Mouse (Mus musculus) liver, embryonic 14.5 days (tissue): ENCODE results near the gene Prelp. TPM values are rescaled to one million over a fixed set of nuclear protein-coding genes. Genes with fewer than 3 reads are reported as not detected.

Experiments used
- ATAC-seq: fragments of 200-750 bp; cut with Nextera tagmentation; 2 replicates; pipeline ENCODE4 v1.8.0; 2017; ENCODE audit warnings: moderate number of reproducible peaks, mild to moderate bottlenecking, moderate library complexity; ENCODE audit not compliant: insufficient read depth
- DNase-seq, 3 experiments: peaks; one replicate each; pipeline ENCODE4 v3.0.0-alpha.2; 2012 to 2013; ENCODE audit warnings: low read depth in 3 of 3, low spot score in 3 of 3
- H3K27ac ChIP-seq: fragments of 300-500 bp; sonication (generic); 2 replicates; pipeline ENCODE4 v1.5.1; 2014; ENCODE audit warnings: moderate library complexity, mild to moderate bottlenecking, control low read depth, inconsistent platforms
- H3K27me3 ChIP-seq: fragments of 300-500 bp; sonication (generic); 2 replicates; pipeline ENCODE4 v1.6.1; 2014; ENCODE audit warnings: mild to moderate bottlenecking, low read length, moderate library complexity; ENCODE audit not compliant: control insufficient read depth, insufficient read depth
- H3K36me3 ChIP-seq: fragments of 300-500 bp; sonication (generic); replicated peaks from 2 replicates; pipeline ENCODE4 v1.6.1; 2014; ENCODE audit warnings: low read depth; ENCODE audit not compliant: control insufficient read depth, insufficient read depth
- H3K4me1 ChIP-seq, 2 experiments: fragments of 200-500 bp in 1 of 2; fragments of 300-500 bp in 1 of 2; sonication (generic) in 1 of 2; replicated peaks; 2 replicates each; pipeline ENCODE4 v1.6.1; 2012 to 2014; ENCODE audit warnings: antibody characterized with exemption in 1 of 2, inconsistent platforms in 1 of 2, low read length in 1 of 2; ENCODE audit not compliant: control insufficient read depth in 2 of 2, insufficient read depth in 2 of 2
- H3K4me2 ChIP-seq: fragments of 300-500 bp; sonication (generic); 2 replicates; pipeline ENCODE4 v1.6.1; 2014; ENCODE audit warnings: low read depth, mild to moderate bottlenecking, control low read depth, moderate library complexity
- H3K4me3 ChIP-seq, 2 experiments: fragments of 200-500 bp in 1 of 2; fragments of 300-500 bp in 1 of 2; sonication (generic) in 1 of 2; 2 replicates each; pipeline ENCODE4 v1.5.1; 2012 to 2014; ENCODE audit warnings: low read depth in 2 of 2, low read length in 2 of 2, mild to moderate bottlenecking in 2 of 2, control low read depth in 1 of 2, inconsistent platforms in 1 of 2, moderate library complexity in 1 of 2; ENCODE audit not compliant: insufficient read depth in 1 of 2
- H3K9ac ChIP-seq: fragments of 300-500 bp; sonication (generic); replicated peaks from 2 replicates; pipeline ENCODE4 v1.6.1; 2014; ENCODE audit warnings: mild to moderate bottlenecking, control low read depth, moderate library complexity
- H3K9me3 ChIP-seq: fragments of 300-500 bp; sonication (generic); 2 replicates; pipeline ENCODE4 v1.6.1; 2016; ENCODE audit warnings: low read length, mixed read lengths; ENCODE audit not compliant: control insufficient read depth
- CTCF ChIP-seq: IDR thresholded peaks from 2 replicates; pipeline ENCODE4 v1.5.1; 2016; ENCODE audit warnings: antibody characterized with exemption, low read depth, control low read depth
- EP300 ChIP-seq: IDR thresholded peaks from 2 replicates; pipeline ENCODE4 v1.6.1; 2016; ENCODE audit warnings: antibody characterized with exemption, low read depth
- WGBS: fragments of 180-500 bp; shearing (Covaris S2); extraction: QIAGEN DNeasy Blood & Tissue Kit; methylation state at CpG from one replicate; pipeline ENCODE4 v1.1.7; 2014; ENCODE audit not compliant: insufficient replicate concordance; 5-methylcytosine and 5-hydroxymethylcytosine counted together
- polyA plus RNA-seq, 2 experiments: library from polyadenylated mRNA; depleted of rRNA in 1 of 2; stranded (reverse) in 1 of 2; unstranded in 1 of 2; fragments of >200 nt; fragmentation: Nextera tagmentation in 1 of 2; extraction: Ambion mirVana in 1 of 2; gene quantifications; 2 replicates each; pipeline versions ENCODE4 v1.2.1 to v1.2.3; 2012 to 2014

Gene Prelp
- polyA plus RNA-seq, 2 experiments, result 1.6 to 2.1 TPM

DNA sequence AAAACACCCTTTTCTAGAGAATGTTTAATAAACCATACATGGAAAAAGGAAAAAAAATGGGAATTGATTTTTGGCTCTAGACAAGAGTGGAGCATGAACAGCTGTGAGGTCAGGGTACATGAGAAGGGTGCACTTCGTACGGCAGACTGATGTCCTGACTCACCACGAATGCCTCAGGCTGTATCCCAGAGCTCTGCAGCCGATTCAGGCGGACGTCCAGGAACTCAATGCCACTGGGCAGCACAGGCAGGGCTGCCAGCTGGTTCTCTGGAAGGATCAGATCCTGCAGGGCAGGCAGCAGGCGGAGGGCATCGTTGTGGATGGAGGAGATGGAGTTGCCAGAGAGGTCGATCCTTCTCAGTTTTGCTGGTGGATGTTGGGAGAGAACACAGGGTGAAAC lies 20.4 kb downstream of the Prelp start:
- no peak overlapping the region for H3K4me2 ChIP-seq
- no peaks in the 10 kb centered on the region for H3K36me3 ChIP-seq
- WGBS, result 80% methylated on average over 9 of the region's 9 CpGs
- H3K27ac ChIP-seq, result no peak overlapping the region
- H3K9ac ChIP-seq, result no peak overlapping the region
- no peaks in the 10 kb centered on the region for H3K9me3 ChIP-seq
- peaks cover 12 to 23% of the 10 kb centered on the region in 2 experiments; a peak in 3 of 4 replicates for H3K4me1 ChIP-seq
- no peaks in the 10 kb centered on the region for H3K27me3 ChIP-seq
- DNase-seq (no peak), ATAC-seq (no peak)
- H3K4me3 ChIP-seq, result no peak overlapping the region
- TF ChIP-seq CTCF (no peak), EP300 (no peak)

DNA sequence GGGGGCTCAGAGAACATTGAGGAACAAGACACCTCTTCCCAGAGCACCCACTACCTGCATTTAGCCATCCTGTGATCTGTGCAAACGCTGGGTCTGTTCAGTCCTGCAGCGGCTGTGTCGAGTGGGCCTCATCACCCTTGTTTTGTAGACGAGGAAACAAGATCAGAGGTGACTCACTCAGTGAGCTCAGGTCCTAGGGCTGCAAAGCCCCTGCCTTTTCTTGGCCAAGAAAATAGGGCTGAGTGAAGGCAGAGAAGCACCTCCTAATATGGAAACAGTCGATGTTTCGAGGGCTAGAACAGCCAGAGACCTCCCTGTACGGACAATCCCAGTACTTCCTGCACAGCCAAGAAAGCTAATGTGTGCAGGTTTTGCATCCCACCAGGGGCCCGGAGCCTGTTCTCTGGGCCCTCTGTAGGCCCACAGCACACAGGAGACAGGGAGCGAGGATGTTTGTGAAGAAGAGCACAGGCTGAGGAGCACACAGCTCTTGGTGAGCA lies 22.1 kb downstream of the Prelp start:
- H3K27ac ChIP-seq, result no peak overlapping the region

GRCm38 (mm10) chr1:133897293-133897692 lies 23.9 kb downstream of the Prelp start:
- WGBS, result 64% methylated on average over 6 of the region's 6 CpGs
- H3K4me1 ChIP-seq, result peaks cover 25 to 44% of the 10 kb centered on the region in 2 experiments
- H3K9me3 ChIP-seq, result no peaks in the 10 kb centered on the region
- H3K4me2 ChIP-seq, result no peak overlapping the region
- DNase-seq (no peak), ATAC-seq (no peak)
- no peaks in the 10 kb centered on the region for H3K36me3 ChIP-seq
- TF ChIP-seq CTCF, result no peak
- TF ChIP-seq EP300, result no peak
- no peak overlapping the region for H3K27ac ChIP-seq
- no peak overlapping the region for H3K9ac ChIP-seq
- no peak overlapping the region for H3K4me3 ChIP-seq
- no peaks in the 10 kb centered on the region for H3K27me3 ChIP-seq

More for the DNA sequence above, 22.1 kb downstream of the Prelp start:
- DNase-seq (no peak), ATAC-seq (no peak)
- 70% methylated on average over 9 of the region's 9 CpGs for WGBS
- TF ChIP-seq EP300 (no peak), CTCF (no peak)
- Histone ChIP-seq H3K36me3 (no peaks in the 10 kb centered on the region), H3K9ac (no peak overlapping the region), H3K27me3 (no peaks in the 10 kb centered on the region), H3K4me3 (no peak overlapping the region), H3K4me1 (peaks cover 25 to 38% of the 10 kb centered on the region in 2 experiments), H3K4me2 (no peak overlapping the region), H3K9me3 (no peaks in the 10 kb centered on the region)

DNA sequence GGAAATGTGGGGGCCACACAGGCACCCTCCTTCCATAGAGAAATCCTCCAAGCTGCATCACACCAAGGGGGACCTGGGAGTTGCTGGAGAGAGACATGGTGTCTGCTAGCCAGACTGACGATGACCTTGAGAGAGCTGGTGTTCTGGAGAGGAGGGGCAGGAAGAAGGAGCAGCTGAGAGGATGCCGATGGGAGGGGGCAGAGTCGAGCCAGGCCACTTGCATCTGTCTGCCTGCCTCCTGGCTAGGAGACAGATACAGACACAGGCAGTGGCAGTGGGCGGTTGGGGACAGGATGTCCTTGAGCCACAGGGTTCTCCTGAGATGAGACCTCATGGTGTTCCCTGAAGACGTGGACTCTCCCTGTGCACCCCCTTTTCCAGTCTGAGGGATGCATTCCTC lies 29.7 kb downstream of the Prelp start:
- H3K36me3 ChIP-seq, result no peaks in the 10 kb centered on the region
- no peak for DNase-seq
- TF ChIP-seq EP300 (no peak), CTCF (no peak)
- H3K9me3 ChIP-seq, result no peaks in the 10 kb centered on the region
- H3K27ac ChIP-seq, result no peak overlapping the region; the same call in 1 of the 2 replicates
- peaks cover 42 to 81% of the 10 kb centered on the region in 2 experiments for H3K4me1 ChIP-seq
- no peak overlapping the region for H3K4me3 ChIP-seq
- no peak for ATAC-seq
- no peaks in the 10 kb centered on the region for H3K27me3 ChIP-seq
- WGBS, result 15% methylated on average over 5 of the region's 5 CpGs
- H3K4me2 ChIP-seq, result no peak overlapping the region
- no peak overlapping the region for H3K9ac ChIP-seq

- H3K36me3 ChIP-seq, result no peaks in the 10 kb centered on the region
- H3K9me3 ChIP-seq, result no peaks in the 10 kb centered on the region
- H3K4me1 ChIP-seq, result peaks cover 44 to 79% of the 10 kb centered on the region in 2 experiments
- H3K4me3 ChIP-seq, result peak overlapping the region; percentile 1 to 11; a peak in 2 of 4 replicates
- peak overlapping the region; percentile 25; the same call in 1 of the 2 replicates for H3K27ac ChIP-seq
- peak overlapping the region; percentile 57 for H3K4me2 ChIP-seq
- H3K27me3 ChIP-seq, result no peaks in the 10 kb centered on the region
- DNase-seq (peak in 1 of 3 experiments; percentile 42), ATAC-seq (peak; percentile 47; the same call in 1 of the 2 replicates)
- 13% methylated on average over 20 of the region's 20 CpGs for WGBS
- peak overlapping the region; percentile 60 for H3K9ac ChIP-seq
- TF ChIP-seq CTCF (no peak), EP300 (no peak)
Observed at GRCm38 (mm10) chr1:133889949-133890598, 31.1 kb downstream of the Prelp start.
